Mouse (Mus musculus): ENCODE data around the gene Uprt.

Uprt gene

DNA sequence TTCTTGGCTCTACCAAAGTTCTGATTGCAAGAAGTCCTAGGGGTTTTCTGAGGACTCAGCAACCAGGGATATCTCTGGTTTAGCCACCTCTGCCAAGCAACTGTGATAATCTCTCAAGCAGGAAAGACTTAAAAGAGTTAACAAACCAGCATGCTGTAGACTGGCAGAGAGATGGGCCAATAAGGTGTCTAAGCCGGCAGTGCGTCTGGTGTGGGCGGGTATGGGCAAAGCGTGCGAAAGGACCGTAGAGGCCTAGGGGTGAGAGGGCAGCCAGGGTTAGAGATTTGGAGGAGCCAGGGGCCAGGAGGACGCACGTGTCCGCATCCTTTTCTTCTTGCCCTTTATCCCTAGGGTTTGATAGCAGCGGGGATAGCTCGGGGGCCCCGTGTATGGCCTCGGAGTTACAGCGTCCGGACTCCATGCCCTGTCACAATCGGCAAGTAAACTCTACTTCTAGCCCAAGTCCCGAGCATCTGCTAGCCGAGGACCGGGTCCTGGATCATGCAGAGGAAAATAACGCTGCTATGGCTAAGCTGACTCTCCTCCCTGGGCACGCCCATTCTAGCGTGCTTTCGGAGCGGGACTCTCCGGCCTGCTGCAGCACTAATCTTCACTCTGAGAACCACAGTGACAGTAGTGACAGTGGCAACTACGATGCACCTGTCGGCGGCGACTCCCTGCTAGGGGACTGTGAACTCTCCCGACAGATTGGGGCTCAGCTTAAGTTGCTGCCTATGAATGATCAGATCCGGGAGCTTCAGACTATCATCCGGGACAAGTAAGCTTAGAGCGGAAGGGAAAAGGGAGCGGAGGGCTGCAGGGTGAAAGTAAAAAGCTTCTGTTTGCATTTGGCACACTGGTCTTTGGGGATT is at the start of gene Uprt:
Uprt (plus strand) TSS at position 247 of the 872 bp plus-strand sequence.
- ATAC-seq (ENCODE audit: insufficient number of reproducible peaks, low FRiP score, low TSS enrichment) = peak; percentile 99

DNA sequence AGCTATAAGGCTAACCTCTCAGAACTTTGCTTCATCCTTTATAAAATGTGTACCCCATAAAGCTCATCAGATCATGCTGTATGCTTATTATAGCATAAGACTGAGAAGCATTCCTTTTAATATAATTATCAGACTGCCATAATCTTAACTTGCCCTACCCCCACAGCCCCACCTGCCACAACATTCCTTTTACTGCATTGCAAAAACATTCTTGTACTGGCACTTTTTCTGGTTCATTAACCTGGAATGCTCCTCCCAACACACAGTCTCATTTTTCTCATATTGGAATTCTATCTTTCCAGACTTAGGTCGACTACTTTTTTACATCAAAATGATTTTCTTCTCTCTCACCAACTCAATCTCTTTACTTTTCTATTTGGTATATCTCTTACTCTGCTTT is 49.2 kb upstream of the Uprt start:
- no peak for ATAC-seq (ENCODE audit: insufficient number of reproducible peaks, low FRiP score, low TSS enrichment)

DNA sequence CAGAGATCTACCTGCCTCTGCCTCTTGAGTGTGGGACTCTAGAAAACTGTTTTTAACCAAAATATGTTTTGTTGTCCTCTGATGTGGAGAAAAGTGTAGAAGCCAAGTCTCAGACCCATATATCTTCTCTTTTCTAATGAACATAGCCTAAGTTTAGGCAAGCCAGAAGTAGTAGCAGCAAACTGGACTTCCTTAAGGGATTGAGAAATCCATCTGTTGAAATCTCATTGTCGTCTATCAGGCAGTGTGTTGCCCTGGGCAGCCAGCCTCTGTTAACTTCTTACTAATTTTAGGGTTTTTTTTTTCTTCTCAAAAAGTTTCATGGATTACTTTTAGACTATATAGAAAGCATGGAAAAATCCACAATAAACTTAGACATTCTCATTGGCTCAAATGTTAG is 30.2 kb upstream of the Uprt start:
- ATAC-seq (ENCODE audit: insufficient number of reproducible peaks, low FRiP score, low TSS enrichment) = no peak

DNA sequence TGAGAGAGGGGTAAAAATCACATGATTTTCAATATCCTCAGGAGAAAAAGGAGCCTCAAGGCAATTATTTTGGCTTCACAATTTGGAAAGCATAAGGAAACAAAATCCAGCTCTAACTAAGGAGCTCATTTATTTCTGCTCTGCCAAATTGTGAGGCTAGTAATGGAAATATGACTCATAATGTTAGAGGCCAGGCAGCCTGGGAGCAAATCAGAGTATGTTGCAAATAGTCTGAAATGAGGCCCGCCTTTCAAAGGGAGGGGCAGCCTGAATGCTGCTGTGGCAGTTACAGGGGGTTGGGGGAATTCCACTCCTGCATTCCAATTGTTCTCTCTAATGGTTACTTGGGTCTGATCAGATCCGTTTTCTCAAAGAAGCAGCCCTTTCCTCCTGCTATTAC is 20.9 kb upstream of the Uprt start:
- no peak for ATAC-seq (ENCODE audit: insufficient number of reproducible peaks, low FRiP score, low TSS enrichment)

DNA sequence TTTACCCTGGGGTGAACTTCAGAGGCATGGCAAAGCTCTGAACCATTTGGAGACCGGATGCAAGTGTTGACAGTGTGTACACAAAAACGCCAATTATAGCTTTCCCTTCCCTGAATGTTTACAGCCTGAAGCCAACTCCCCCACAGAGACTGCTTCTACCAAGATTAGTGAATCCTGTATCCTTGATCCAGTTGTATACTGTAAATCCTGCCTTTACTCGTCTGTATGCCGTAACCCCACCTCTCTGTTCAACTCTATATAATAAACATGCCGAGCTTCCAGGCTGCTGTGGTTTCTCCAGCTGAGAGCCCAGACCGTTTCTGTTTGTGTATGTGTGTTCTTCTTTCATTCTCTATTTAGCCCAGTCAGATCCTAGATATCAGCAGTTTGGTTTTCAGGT is 18.2 kb upstream of the Uprt start:
- ATAC-seq (ENCODE audit: insufficient number of reproducible peaks, low FRiP score, low TSS enrichment) = no peak

DNA sequence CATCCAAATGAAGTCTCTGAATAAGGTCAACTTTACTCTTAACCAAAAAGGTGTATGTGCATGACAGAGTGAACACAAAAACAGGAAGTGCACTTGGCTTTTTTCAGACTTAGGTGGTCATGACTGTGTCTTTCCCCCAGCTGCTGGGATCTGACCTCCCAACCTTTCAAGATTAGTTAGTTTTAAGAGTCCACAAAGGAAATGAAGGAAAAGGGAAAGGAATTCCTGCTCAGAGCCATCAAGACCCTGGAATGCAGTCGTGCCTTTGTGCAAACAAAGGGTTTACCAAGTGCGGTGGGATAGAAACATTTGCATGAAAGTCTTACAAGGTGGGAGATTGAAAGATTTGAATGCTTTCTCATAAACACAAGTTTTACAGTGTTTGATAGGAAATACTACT is 4.6 kb upstream of the Uprt start:
- ATAC-seq (ENCODE audit: insufficient number of reproducible peaks, low FRiP score, low TSS enrichment) = no peak

DNA sequence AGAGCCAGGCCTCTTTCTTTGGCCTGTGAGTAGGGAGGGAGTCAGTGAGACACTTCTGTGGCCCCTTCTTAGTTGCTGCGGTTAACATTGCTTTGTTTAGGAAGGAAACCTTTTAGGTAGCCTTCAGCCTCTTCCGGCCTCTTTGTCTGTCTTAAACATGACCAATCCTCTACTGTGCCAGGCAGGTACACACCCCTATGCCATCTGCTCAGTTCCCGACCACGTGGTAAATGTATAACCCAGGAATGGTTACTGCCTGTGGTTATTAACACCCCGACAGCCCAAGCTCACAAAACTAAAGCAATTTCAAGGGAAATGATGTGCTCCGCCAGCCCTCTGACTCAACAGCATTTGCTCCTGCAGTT is 808 bp downstream of the Uprt start:
- ATAC-seq (ENCODE audit: insufficient number of reproducible peaks, low FRiP score, low TSS enrichment) = peak; percentile 78

DNA sequence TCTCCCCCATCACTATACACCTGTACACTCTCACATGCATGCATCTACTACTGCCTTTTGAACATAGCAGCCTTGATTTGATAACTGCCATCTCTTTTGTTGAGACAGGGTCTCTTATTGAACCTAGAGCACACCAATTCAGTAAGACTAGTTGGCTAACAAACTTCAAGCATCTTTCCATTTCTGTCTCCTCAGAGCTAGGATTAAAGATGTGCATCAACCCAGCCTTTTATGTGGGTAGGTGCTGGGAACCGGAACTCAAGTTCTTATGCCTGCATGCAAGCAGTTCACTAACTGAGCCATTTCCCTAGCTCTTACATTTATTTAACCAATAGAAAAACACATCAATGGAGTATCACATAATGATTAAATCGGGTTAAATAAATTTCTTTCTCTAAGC is 3.0 kb downstream of the Uprt start:
- no peak for ATAC-seq (ENCODE audit: insufficient number of reproducible peaks, low FRiP score, low TSS enrichment)

DNA sequence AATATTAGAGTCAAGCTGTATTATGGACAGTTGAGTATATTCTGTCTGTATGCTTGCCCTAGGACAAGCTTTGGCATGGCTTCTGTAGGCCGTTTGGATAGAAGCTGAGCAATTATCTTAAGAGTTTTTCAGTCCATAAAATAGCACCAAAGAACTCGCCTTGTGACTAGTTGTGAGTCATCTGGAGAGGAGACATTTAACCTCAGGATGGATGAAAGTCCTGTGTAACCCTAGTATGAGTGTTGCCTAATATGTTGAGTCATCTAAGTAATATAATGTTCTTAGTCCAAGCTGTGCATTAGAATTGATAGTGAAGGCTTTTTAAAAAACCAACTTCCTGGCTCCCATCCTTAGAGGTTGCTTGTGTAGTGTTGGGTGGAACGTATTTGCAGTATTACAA is 5.4 kb downstream of the Uprt start:
- ATAC-seq (ENCODE audit: insufficient number of reproducible peaks, low FRiP score, low TSS enrichment) = no peak

DNA sequence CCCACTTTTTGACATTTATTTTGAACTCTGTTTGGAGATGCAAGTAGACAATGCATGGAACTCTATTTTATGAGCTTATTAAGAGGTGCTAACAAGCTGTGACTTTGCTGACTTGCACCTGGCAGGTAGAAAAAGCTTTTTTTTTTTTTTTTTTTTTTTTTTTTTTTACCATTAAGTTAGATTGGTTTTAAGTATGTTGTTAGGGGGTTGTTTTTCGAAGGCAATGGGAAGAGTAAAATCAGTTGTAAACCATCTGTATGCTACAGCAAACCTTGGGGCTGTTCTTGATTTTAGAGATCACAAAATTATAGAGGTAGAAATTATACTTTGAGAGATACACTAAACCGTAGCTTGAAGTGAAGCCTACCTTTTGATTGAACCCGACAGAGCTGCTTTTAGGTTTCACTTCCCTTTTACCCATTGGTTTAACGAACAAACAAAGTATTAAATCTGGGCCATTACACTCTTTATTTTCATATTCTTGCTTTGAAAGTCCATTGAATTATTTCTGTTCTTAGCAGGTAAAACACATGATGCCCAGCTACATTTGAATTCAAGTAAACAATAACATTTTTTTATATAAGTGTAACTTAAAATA is 6.4 kb downstream of the Uprt start:
- ATAC-seq (ENCODE audit: insufficient number of reproducible peaks, low FRiP score, low TSS enrichment) = no peak

DNA sequence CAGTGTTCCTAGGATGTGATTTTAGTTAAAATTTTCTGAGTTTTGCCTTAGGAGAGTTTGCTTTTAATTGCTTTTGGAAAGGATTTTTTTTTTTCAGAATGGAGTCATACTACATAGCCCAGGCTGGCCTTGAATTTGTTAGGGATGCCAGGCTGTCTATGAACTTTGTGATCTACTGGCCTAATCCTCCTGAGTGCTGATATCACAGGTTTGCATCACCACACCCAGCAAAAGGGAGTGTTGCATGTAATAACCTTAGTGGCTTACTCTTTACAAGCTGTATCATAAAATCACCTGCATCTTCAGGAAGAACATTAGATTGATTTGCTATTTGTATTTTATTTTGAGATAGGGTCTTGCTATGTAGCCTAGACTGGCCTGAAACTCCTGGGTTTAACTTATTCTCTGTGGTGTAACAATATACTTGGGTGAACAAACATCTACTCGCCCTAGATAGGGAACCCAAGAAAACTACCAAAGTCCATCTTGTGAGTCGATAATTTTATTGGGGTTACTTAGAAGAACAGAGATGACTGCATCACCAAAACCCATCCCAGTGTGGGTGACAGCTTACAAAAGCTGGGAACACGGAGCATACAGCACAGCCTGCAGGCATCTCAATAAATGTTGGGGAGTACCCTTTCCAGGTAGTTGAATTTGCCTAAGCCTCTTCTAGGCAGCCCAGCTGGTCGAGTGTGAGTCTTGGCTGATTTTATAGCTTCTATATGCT is 7.2 kb downstream of the Uprt start:
- ATAC-seq (ENCODE audit: insufficient number of reproducible peaks, low FRiP score, low TSS enrichment) = no peak

DNA sequence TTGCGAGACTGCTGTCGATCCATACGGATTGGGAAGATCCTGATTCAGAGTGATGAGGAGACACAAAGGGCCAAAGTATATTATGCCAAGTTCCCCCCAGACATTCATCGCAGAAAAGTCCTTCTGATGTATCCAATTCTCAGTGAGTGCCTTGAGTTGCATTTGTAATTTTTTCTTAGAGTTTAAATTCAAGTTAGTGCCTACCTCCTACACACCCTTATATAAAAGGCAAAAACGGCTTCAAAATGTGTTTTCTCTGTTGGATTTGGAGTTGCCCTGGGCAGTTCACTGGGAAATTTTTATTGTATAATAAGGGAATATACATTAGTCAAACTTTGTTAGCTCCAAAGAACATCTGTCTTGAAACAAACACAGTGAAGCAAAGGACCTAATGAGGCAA is 19.1 kb downstream of the Uprt start:
- ATAC-seq (ENCODE audit: insufficient number of reproducible peaks, low FRiP score, low TSS enrichment) = no peak

DNA sequence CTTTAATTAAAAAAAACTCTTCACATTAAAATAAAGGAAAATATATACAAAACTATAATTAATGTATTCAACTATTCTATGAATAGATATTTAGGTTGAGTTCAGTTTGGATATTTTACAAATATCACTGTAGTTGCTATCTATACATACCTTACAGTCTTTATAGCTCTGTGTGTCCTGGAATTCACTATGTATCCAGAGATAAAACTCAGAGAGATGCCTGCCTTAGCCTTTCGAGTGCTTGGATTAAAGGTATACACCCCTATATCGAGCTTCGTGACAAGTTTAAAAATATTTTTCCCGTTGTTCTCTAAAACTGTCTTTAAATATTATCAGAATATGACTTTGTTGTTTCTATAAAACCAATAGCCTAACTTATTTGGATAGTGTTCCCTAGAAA is 60.0 kb downstream of the Uprt start:
- no peak for ATAC-seq (ENCODE audit: insufficient number of reproducible peaks, low FRiP score, low TSS enrichment)

DNA sequence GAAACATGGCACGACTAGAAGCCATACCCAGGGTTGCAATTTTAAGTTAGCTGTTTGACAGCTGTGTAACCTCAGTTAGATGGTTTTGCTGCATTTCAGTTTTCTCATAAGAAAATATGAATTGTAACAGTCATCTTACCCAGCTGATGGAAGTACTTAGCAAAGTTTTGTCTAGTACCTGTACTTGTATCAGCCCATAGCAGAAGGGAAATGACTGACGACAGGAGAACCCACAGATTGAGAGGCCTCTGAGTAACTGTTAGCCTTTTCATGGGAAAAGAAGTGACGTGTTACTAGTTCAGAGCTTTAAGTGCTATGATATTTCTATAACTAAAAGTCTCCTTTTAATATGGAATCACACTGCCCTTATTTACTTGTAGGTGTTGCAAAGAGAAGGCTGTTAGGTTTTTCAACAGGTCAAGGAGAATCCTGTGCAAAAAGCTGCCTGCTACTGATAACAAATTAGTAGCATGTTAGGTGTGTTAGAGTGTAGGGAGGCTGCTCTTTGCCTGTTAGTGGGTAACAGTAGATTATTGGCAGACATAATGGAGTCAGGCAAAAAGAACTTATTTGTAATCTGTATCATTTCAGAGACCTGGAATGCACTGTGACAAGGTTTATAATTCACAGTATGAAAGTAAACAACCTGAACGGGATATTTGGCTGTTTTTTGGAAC is 61.4 kb downstream of the Uprt start:
- ATAC-seq (ENCODE audit: insufficient number of reproducible peaks, low FRiP score, low TSS enrichment) = no peak

DNA sequence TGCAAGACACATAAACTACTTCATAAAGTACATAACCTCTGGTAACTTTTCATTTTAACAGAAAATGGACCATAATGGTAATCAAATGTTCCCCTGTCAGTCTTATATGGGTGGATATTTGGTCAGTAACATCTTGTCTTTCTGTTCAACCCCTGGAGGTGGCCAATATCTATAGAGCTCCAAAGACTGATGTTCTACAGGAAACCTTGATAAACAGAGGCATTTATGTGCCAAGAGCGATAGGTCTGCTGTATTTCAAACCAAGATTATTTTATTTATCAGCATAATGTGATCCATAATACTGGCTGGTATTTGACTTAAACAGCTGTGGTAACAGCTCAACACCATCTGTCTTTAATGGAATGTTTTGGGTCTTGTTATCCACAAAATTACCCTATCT is 62.7 kb downstream of the Uprt start:
- no peak for ATAC-seq (ENCODE audit: insufficient number of reproducible peaks, low FRiP score, low TSS enrichment)

Data from cerebellum, adult (tissue).